Mouse (Mus musculus) frontal cortex, postnatal 25 days (tissue): ENCODE data around the gene Pde4d.

Experiments used
- DNase-seq, 2 experiments: peaks; one replicate each; pipeline ENCODE4 v3.0.0; 2022; ENCODE audit warnings: low spot score in 2 of 2

Pde4d gene

GRCm38 (mm10) chr13:109491829-109492228 is 1042.1 kb downstream of the Pde4d start:
- DNase-seq, result no peak

- DNase-seq, result no peak
These were observed 1050.6 kb downstream of the Pde4d start for GRCm38 (mm10) chr13:109500336-109500735.

- no peak for DNase-seq
These were observed 1053.0 kb downstream of the Pde4d start for GRCm38 (mm10) chr13:109502796-109503195.

DNA sequence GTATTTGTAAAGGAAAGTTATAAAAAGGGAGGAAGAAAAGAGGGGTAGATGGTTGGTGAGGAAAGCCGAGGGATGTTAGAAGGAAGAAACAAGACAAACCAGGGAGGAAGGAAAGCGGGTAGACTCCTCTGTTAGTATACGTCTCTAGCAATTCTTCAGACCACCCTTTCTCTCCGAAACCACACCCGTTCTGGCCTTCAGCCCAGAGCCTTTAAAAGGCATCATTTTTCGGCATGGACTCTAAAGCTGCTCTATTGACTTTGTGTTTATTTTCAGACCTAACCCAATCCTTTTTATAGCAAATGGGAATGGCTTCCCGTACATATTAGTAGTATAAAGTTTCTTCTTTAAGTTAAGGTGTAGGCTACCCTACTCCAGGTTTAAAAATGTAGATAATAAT is 1057.0 kb downstream of the Pde4d start:
- DNase-seq, result no peak

- DNase-seq, result no peak
These were observed 1058.7 kb downstream of the Pde4d start for GRCm38 (mm10) chr13:109508472-109508871.

GRCm38 (mm10) chr13:109518194-109518593 is 1068.4 kb downstream of the Pde4d start:
- no peak for DNase-seq

GRCm38 (mm10) chr13:109519485-109519884 is 1069.7 kb downstream of the Pde4d start:
- DNase-seq, result no peak

- no peak for DNase-seq
These were observed 1070.4 kb downstream of the Pde4d start for GRCm38 (mm10) chr13:109519966-109520646.

DNA sequence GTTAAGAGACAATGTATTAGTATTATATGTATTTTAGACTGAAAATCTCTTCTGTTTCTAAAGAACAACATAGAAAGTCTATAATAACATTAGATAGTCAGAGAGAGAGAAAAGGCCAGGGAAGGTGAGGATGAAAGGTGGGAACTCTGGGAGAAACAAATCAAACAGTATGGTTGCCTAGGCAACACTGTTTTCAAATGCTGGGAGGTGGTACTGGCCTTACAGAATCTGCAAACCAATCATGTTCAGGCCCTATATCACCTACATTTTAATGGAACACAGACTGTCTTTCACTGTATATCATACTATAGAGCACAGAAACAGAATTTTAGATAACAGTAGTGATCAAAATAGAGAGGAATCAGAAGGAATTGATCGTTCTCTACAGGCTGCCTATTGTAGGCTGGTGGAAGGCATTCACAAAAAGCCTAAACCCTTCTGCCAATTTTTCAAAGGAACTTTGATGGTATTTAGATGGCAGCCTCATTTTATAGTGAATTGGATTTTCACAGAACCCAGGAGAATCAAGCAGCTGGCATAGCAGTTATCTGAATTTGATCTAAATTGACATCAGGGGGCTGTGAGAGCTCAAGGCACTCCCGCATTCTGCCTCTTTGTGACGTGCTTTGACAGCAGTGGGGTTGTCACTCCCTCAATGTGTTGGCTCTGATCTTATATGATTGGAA is 1084.2 kb downstream of the Pde4d start:
- DNase-seq, result no peak

GRCm38 (mm10) chr13:109534709-109535284 is 1085.0 kb downstream of the Pde4d start:
- DNase-seq, result no peak

DNA sequence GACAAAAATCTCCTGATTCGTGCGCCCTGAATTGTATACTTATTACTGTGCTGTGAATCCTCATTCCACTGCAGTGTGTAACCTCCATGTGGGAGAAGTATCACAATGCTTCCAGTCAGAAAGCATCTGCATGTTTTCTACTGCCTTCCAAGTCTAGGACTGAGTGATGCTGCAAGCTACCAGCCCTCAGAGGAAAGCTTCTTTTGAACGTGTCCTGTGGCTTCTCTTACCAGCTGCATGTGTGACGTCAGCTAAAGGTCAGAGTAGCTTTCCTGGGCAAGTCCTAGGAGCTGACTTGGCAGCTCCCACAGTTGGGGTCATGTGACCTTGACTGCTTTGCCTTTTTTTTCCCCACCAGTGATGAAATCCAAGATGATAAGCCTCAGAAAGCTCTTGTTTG is 1086.9 kb downstream of the Pde4d start:
- DNase-seq, result no peak

DNA sequence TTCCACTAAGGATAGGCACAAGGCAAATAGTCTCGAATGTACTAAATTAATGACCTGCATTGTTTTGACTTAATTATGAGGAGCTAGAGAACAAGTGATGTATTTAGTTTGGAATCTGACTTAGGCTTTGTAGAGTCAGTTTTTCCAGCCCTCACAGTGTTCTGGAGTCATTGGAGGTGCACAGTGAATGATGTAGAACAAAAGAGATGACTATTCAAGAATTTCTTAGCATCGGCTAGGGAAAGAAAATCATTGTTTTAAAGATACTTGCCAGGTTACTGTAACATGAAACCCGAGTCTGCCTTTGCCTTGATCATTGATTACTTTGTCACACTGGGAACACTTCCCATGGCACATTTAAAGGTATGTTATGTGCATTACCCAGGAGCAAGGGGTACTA is 1089.6 kb downstream of the Pde4d start:
- no peak for DNase-seq

DNA sequence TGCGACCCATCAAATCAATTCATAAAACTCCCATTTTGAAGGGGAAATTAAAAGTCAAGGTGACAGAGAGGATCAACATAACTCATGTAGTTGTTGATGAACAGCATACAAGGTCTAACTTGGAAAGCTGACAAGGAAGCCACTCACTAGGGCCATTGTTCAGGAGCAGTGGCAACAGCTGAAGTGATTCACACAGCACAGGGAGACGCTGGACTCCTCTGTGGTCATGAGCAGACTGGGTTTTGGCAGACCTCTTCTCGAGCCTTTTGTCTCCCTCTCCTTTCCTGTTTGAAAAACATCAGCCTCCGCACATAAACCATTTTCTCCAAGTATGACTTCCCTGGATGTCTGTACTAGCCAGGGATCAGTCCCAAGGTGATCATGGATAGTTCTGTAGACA is 1094.9 kb downstream of the Pde4d start:
- no peak for DNase-seq

GRCm38 (mm10) chr13:109546337-109546736 is 1096.6 kb downstream of the Pde4d start:
- DNase-seq, result no peak

- no peak for DNase-seq
These were observed 1097.3 kb downstream of the Pde4d start for GRCm38 (mm10) chr13:109547006-109547587.

GRCm38 (mm10) chr13:109547700-109548099 is 1098.0 kb downstream of the Pde4d start:
- DNase-seq, result peak; percentile 67 to 75

DNA sequence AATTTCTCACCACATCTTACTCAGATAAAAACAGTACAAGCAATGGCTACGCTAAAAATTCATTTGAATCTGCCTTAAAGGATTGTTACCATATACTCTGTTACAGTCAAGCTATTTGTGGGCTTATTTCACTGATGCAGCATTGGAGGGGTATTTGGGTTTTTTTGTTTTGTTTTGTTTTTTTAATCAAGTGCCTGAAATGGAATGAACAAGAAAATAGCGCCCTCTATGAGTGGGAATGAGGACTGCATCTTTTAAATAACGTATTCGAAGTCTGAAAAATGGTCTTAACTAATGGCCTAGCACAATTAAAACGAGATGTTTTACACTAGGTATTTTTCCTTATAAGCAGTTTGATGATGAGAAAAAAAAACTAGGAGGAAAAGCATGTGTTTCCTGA is 1098.5 kb downstream of the Pde4d start:
- no peak for DNase-seq

GRCm38 (mm10) chr13:109548771-109549555 is 1099.2 kb downstream of the Pde4d start:
- DNase-seq, result no peak

GRCm38 (mm10) chr13:109551836-109552235 is 1102.1 kb downstream of the Pde4d start:
- DNase-seq, result no peak

DNA sequence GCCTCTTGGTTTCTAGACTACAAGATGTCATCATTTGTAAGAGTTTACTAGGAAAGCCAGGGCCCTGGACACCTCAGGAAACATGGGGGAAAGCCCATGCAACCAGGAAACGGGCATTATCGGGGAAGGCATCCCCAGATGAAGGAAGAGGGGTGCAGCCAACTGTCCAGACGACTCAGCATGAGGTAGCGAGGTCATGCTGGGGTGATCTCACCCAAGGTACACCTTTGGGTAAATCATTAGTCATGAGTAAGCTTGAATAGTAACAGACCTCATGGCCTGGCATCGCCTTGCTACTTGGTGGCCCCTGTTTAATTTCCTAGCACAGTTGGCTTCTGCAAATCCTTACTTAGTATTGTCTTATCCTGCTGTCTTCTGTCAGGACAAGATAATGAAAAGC is 1105.8 kb downstream of the Pde4d start:
- DNase-seq, result no peak

DNA sequence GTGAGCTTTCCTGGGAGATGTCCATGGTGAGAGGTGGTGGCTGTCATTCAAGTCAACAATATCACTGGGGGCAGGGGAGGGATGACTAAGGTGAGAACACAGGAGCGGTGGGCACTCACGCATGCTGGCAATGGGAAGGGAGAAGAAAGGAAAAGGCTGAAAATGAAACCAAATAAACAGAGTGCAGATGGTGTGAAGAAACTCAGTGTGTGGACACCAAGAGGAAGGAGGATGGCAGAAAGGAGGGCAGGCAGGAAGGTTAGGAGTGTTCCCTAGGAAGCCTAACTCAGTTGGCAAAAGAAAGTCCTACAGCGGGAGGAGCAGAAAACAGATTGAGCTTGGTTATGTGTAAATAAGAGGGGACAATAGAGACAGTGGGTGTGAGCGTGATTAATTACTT is 1107.1 kb downstream of the Pde4d start:
- no peak for DNase-seq
